17 mouse cellular contexts compared by ENCODE assay signal in the genomic region with DNA sequence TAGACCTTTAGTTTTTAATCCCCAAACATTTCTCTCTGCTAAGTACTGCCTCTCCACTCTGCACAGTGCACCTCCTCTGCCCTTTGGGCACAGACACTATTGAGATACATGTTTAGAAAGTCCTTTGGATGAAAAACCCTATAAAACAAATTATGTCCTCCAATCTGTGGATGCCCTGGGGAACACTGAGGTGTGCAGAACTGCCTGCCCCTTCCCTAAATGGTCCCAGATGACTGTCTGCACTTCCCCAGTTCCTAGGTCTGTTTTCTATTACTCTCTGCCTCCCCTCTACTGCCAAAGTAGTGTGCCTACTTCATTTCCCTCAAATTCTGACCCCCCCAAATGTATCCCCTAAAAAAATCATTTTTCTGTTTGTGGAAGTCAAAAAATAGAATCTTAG.
A peak's percentile ranks its signal among the peaks of the same experiment; 100 is the strongest.
DNase-seq lines count a peak whose midpoint lies in the region; ATAC-seq lines count a peak whose summit lies in the region.
"Had no signal": no experiment of that assay in that cellular context is flagged by ENCODE, and none has a peak within 500 bp of the region (broad histone marks: within the 10 kb centered on the region; RNA-seq: fewer than 3 reads in every experiment).

No protein-coding gene starts in this region.

- no peak overlapping the region for H3K4me2 ChIP-seq in embryonic facial prominence, embryonic 11.5 days (ENCODE audit: low read depth, low read length)
- no peak overlapping the region for H3K4me2 ChIP-seq in limb, embryonic 11.5 days (ENCODE audit: low read depth, severe bottlenecking)
- H3K4me2 ChIP-seq in midbrain, embryonic 16.5 days (ENCODE audit: low read length) = no peak overlapping the region
- H3K4me2 ChIP-seq: embryonic facial prominence, embryonic 15.5 days; heart, embryonic 12.5 days; intestine, embryonic 15.5 days had no signal

- no peaks in the 10 kb centered on the region for H3K27me3 ChIP-seq in embryonic facial prominence, embryonic 11.5 days (ENCODE audit: control insufficient read depth, insufficient read depth, low read length)
- H3K27me3 ChIP-seq in limb, embryonic 11.5 days (ENCODE audit: control insufficient read depth, insufficient read depth, low read length) = no peaks in the 10 kb centered on the region
- H3K27me3 ChIP-seq in midbrain, embryonic 16.5 days (ENCODE audit: control insufficient read depth, insufficient read depth, low read depth, low read length) = no peaks in the 10 kb centered on the region
- H3K27me3 ChIP-seq: embryonic facial prominence, embryonic 15.5 days; heart, embryonic 12.5 days; intestine, embryonic 15.5 days had no signal

- DNase-seq in embryo, embryonic 10 days (ENCODE audit: low spot score) = peak; percentile 39
- DNase-seq in embryo, embryonic 10.5 days (ENCODE audit: low spot score) = peak; percentile 49
- DNase-seq in embryonic facial prominence, embryonic 11.5 days (ENCODE audit: low spot score) = peak; percentile 85
- DNase-seq in limb, embryonic 11.5 days (ENCODE audit: low spot score) = peak; percentile 57
- no peak for DNase-seq in cerebellum, postnatal 36 days
- DNase-seq in urinary bladder, adult 2 months (ENCODE audit: low spot score) = no peak
- DNase-seq in thymus, postnatal 4 days = no peak
- DNase-seq: adrenal gland, adult 8-10 months; gastrocnemius, postnatal 14 days had no signal

- H3K4me3 ChIP-seq in embryonic facial prominence, embryonic 11.5 days (ENCODE audit: low read depth, low read length) = no peak overlapping the region
- no peak overlapping the region for H3K4me3 ChIP-seq in limb, embryonic 11.5 days (ENCODE audit: low read depth, low read length)
- no peak overlapping the region for H3K4me3 ChIP-seq in midbrain, embryonic 16.5 days (ENCODE audit: low read depth, low read length)
- H3K4me3 ChIP-seq: embryonic facial prominence, embryonic 15.5 days; erythroblast, embryonic 14.5 days; forebrain, embryonic 10.5 days; heart, embryonic 12.5 days; intestine, embryonic 15.5 days had no signal

- H3K9me3 ChIP-seq in embryonic facial prominence, embryonic 11.5 days (replicated peaks; ENCODE audit: control insufficient read depth, low read length) = no peaks in the 10 kb centered on the region
- H3K9me3 ChIP-seq in limb, embryonic 11.5 days (ENCODE audit: control insufficient read depth, low read length) = no peaks in the 10 kb centered on the region
- no peaks in the 10 kb centered on the region for H3K9me3 ChIP-seq in midbrain, embryonic 16.5 days (replicated peaks; ENCODE audit: control insufficient read depth, low read length, poor library complexity, severe bottlenecking)
- H3K9me3 ChIP-seq: embryonic facial prominence, embryonic 15.5 days; forebrain, embryonic 10.5 days; G1E; heart, embryonic 12.5 days; intestine, embryonic 15.5 days had no signal

- H3K27ac ChIP-seq in embryonic facial prominence, embryonic 11.5 days (replicated peaks; ENCODE audit: low read depth, low read length) = no peak overlapping the region
- no peak overlapping the region for H3K27ac ChIP-seq in limb, embryonic 11.5 days (replicated peaks; ENCODE audit: low read depth, low read length)
- no peak overlapping the region for H3K27ac ChIP-seq in midbrain, embryonic 16.5 days (ENCODE audit: low read length)
- H3K27ac ChIP-seq: embryonic facial prominence, embryonic 15.5 days; forebrain, embryonic 10.5 days; intestine, embryonic 15.5 days had no signal

- H3K9ac ChIP-seq in embryonic facial prominence, embryonic 11.5 days (replicated peaks; ENCODE audit: low read length) = no peak overlapping the region
- H3K9ac ChIP-seq in limb, embryonic 11.5 days (ENCODE audit: low read length) = no peak overlapping the region
- no peak overlapping the region for H3K9ac ChIP-seq in midbrain, embryonic 16.5 days (ENCODE audit: low read depth, low read length)
- H3K9ac ChIP-seq: embryonic facial prominence, embryonic 15.5 days; heart, embryonic 12.5 days; intestine, embryonic 15.5 days had no signal

- ATAC-seq in embryonic facial prominence, embryonic 11.5 days (replicated peaks; ENCODE audit: insufficient number of reproducible peaks, low FRiP score, low TSS enrichment, low read depth) = peak; percentile 74; the same call in 1 of the 2 replicates
- peak; percentile 77; the same call in 1 of the 2 replicates for ATAC-seq in limb, embryonic 11.5 days (ENCODE audit: insufficient number of reproducible peaks, low FRiP score, low TSS enrichment, low read depth)
- no peak for ATAC-seq in midbrain, embryonic 16.5 days
- ATAC-seq: forebrain, embryonic 14.5 days; intestine, embryonic 15.5 days had no signal

- H3K4me1 ChIP-seq in embryonic facial prominence, embryonic 11.5 days (ENCODE audit: control insufficient read depth, insufficient read depth, low read length) = no peaks in the 10 kb centered on the region
- peaks cover 24% of the 10 kb centered on the region for H3K4me1 ChIP-seq in limb, embryonic 11.5 days (ENCODE audit: control insufficient read depth, insufficient read depth, low read length)
- H3K4me1 ChIP-seq in midbrain, embryonic 16.5 days (ENCODE audit: control insufficient read depth, insufficient read depth, low read length) = peaks cover 8% of the 10 kb centered on the region; the same call in 1 of the 2 replicates
- H3K4me1 ChIP-seq: embryonic facial prominence, embryonic 15.5 days; intestine, embryonic 15.5 days had no signal

- no peaks in the 10 kb centered on the region for H3K36me3 ChIP-seq in embryonic facial prominence, embryonic 11.5 days (replicated peaks; ENCODE audit: control insufficient read depth, insufficient read depth, low read depth, low read length)
- no peaks in the 10 kb centered on the region for H3K36me3 ChIP-seq in limb, embryonic 11.5 days (ENCODE audit: control insufficient read depth, insufficient read depth, low read length)
- no peaks in the 10 kb centered on the region for H3K36me3 ChIP-seq in midbrain, embryonic 16.5 days (ENCODE audit: control insufficient read depth, insufficient read depth, low read length)
- H3K36me3 ChIP-seq: embryonic facial prominence, embryonic 15.5 days; forebrain, embryonic 10.5 days; G1E; heart, embryonic 12.5 days; intestine, embryonic 15.5 days had no signal

Comparison
In these comparisons a context has a peak if more than half of its experiments do, and no peak if none do; other contexts are left out.
1. DNase-seq: peak in embryo, embryonic 10 days (single experiment), embryo, embryonic 10.5 days (single experiment), embryonic facial prominence, embryonic 11.5 days (single experiment) and limb, embryonic 11.5 days (single experiment); none in cerebellum, postnatal 36 days (0 of 2), urinary bladder, adult 2 months (single experiment) and thymus, postnatal 4 days (single experiment).